Mouse (Mus musculus): ENCODE measurements at regions not wholly inside any gene's neighbourhood (a gene's known extent, or its start where the extent isn't known, plus 50 kb on each side); places are given as distances from the start of the nearest gene placed in this dataset.
A peak's percentile ranks its signal among the peaks of the same experiment; 100 is the strongest.

- Histone ChIP-seq H3K4me1 (ENCODE audit: control insufficient read depth, insufficient read depth, low read length) (peaks cover 11% of the 10 kb centered on the region; the same call in 1 of the 2 replicates), H3K9ac (ENCODE audit: low read depth, low read length, severe bottlenecking) (no peak overlapping the region), H3K9me3 (ENCODE audit: control insufficient read depth, low read length) (no peaks in the 10 kb centered on the region), H3K27me3 (ENCODE audit: control insufficient read depth, insufficient read depth, low read length) (no peaks in the 10 kb centered on the region), H3K4me3 (replicated peaks; ENCODE audit: low read length) (no peak overlapping the region), H3K27ac (replicated peaks; ENCODE audit: low read depth, low read length) (no peak overlapping the region), H3K36me3 (ENCODE audit: control insufficient read depth, insufficient read depth, low read length) (peaks cover 3% of the 10 kb centered on the region; the same call in 1 of the 2 replicates), H3K4me2 (replicated peaks; ENCODE audit: low read depth, low read length, severe bottlenecking) (no peak overlapping the region)
- ATAC-seq (ENCODE audit: low FRiP score, low read depth) = no peak
- 43% methylated on average over 1 of the region's 1 CpGs for WGBS
- no peak for TF ChIP-seq POLR2A (IDR thresholded peaks at IDR 0.05; ENCODE audit: borderline replicate concordance, extremely low read depth, insufficient read depth, insufficient read length)
- DNase-seq (ENCODE audit: low spot score) = no peak
Observed at GRCm38 (mm10) chr13:28640826-28641225, 312.7 kb downstream of the Sox4 start.

GRCm38 (mm10) chr13:28635230-28635950 lies 318.1 kb downstream of the Sox4 start:
- Histone ChIP-seq H3K4me2 (replicated peaks; ENCODE audit: low read depth, low read length, severe bottlenecking) (no peak overlapping the region), H3K36me3 (ENCODE audit: control insufficient read depth, insufficient read depth, low read length) (peaks cover 9% of the 10 kb centered on the region), H3K9me3 (ENCODE audit: control insufficient read depth, low read length) (0 out of 2 replicates have a peak, but pooled peaks cover 4% of the 10 kb centered on the region), H3K9ac (ENCODE audit: low read depth, low read length, severe bottlenecking) (no peak overlapping the region), H3K27me3 (ENCODE audit: control insufficient read depth, insufficient read depth, low read length) (no peaks in the 10 kb centered on the region), H3K4me3 (replicated peaks; ENCODE audit: low read length) (no peak overlapping the region), H3K4me1 (ENCODE audit: control insufficient read depth, insufficient read depth, low read length) (peaks cover 29% of the 10 kb centered on the region), H3K27ac (replicated peaks; ENCODE audit: low read depth, low read length) (0 out of 2 replicates have a peak overlapping the region, but pooled peaks have one; percentile 15)
- WGBS = 43% methylated on average over 3 of the region's 3 CpGs
- DNase-seq (ENCODE audit: low spot score) = no peak
- no peak for ATAC-seq (ENCODE audit: low FRiP score, low read depth)
- TF ChIP-seq POLR2A (IDR thresholded peaks at IDR 0.05; ENCODE audit: borderline replicate concordance, extremely low read depth, insufficient read depth, insufficient read length) = no peak

GRCm38 (mm10) chr13:28633541-28634041 lies 319.9 kb downstream of the Sox4 start:
- H3K36me3 ChIP-seq (ENCODE audit: control insufficient read depth, insufficient read depth, low read length) = peaks cover 5% of the 10 kb centered on the region; the same call in 1 of the 2 replicates
- WGBS = 36% methylated on average over 5 of the region's 5 CpGs
- no peaks in the 10 kb centered on the region for H3K27me3 ChIP-seq (ENCODE audit: control insufficient read depth, insufficient read depth, low read length)
- no peak for TF ChIP-seq POLR2A (IDR thresholded peaks at IDR 0.05; ENCODE audit: borderline replicate concordance, extremely low read depth, insufficient read depth, insufficient read length)
- H3K4me1 ChIP-seq (ENCODE audit: control insufficient read depth, insufficient read depth, low read length) = peaks cover 42% of the 10 kb centered on the region
- no peak overlapping the region for H3K9ac ChIP-seq (ENCODE audit: low read depth, low read length, severe bottlenecking)
- no peak for DNase-seq (ENCODE audit: low spot score)
- H3K4me3 ChIP-seq (replicated peaks; ENCODE audit: low read length) = no peak overlapping the region
- no peak overlapping the region for H3K27ac ChIP-seq (replicated peaks; ENCODE audit: low read depth, low read length)
- H3K9me3 ChIP-seq (ENCODE audit: control insufficient read depth, low read length) = 0 out of 2 replicates have a peak, but pooled peaks cover 4% of the 10 kb centered on the region
- ATAC-seq (ENCODE audit: low FRiP score, low read depth) = no peak
- no peak overlapping the region for H3K4me2 ChIP-seq (replicated peaks; ENCODE audit: low read depth, low read length, severe bottlenecking)

GRCm38 (mm10) chr13:28629431-28630331 lies 323.8 kb downstream of the Sox4 start:
- Histone ChIP-seq H3K36me3 (ENCODE audit: control insufficient read depth, insufficient read depth, low read length) (peaks cover 5% of the 10 kb centered on the region; the same call in 1 of the 2 replicates), H3K4me1 (ENCODE audit: control insufficient read depth, insufficient read depth, low read length) (peaks cover 30% of the 10 kb centered on the region), H3K27ac (replicated peaks; ENCODE audit: low read depth, low read length) (peak overlapping the region; percentile 65), H3K9me3 (ENCODE audit: control insufficient read depth, low read length) (0 out of 2 replicates have a peak, but pooled peaks cover 4% of the 10 kb centered on the region), H3K4me3 (replicated peaks; ENCODE audit: low read length) (no peak overlapping the region), H3K9ac (ENCODE audit: low read depth, low read length, severe bottlenecking) (no peak overlapping the region), H3K27me3 (ENCODE audit: control insufficient read depth, insufficient read depth, low read length) (no peaks in the 10 kb centered on the region), H3K4me2 (replicated peaks; ENCODE audit: low read depth, low read length, severe bottlenecking) (peak overlapping the region; percentile 21; the same call in 1 of the 2 replicates)
- TF ChIP-seq POLR2A (IDR thresholded peaks at IDR 0.05; ENCODE audit: borderline replicate concordance, extremely low read depth, insufficient read depth, insufficient read length) = no peak
- DNase-seq (ENCODE audit: low spot score) = peak; percentile 84
- WGBS = 10% methylated on average over 9 of the region's 9 CpGs
- ATAC-seq (ENCODE audit: low FRiP score, low read depth) = peak; percentile 85

- peaks cover 5% of the 10 kb centered on the region; the same call in 1 of the 2 replicates for H3K36me3 ChIP-seq (ENCODE audit: control insufficient read depth, insufficient read depth, low read length)
- no peak overlapping the region for H3K9ac ChIP-seq (ENCODE audit: low read depth, low read length, severe bottlenecking)
- WGBS = 29% methylated on average over 8 of the region's 8 CpGs
- H3K4me1 ChIP-seq (ENCODE audit: control insufficient read depth, insufficient read depth, low read length) = peaks cover 29% of the 10 kb centered on the region
- no peak overlapping the region for H3K4me2 ChIP-seq (replicated peaks; ENCODE audit: low read depth, low read length, severe bottlenecking)
- no peak overlapping the region for H3K4me3 ChIP-seq (replicated peaks; ENCODE audit: low read length)
- no peak for ATAC-seq (ENCODE audit: low FRiP score, low read depth)
- no peaks in the 10 kb centered on the region for H3K27me3 ChIP-seq (ENCODE audit: control insufficient read depth, insufficient read depth, low read length)
- 0 out of 2 replicates have a peak, but pooled peaks cover 4% of the 10 kb centered on the region for H3K9me3 ChIP-seq (ENCODE audit: control insufficient read depth, low read length)
- H3K27ac ChIP-seq (replicated peaks; ENCODE audit: low read depth, low read length) = no peak overlapping the region
- no peak for DNase-seq (ENCODE audit: low spot score)
- TF ChIP-seq POLR2A (IDR thresholded peaks at IDR 0.05; ENCODE audit: borderline replicate concordance, extremely low read depth, insufficient read depth, insufficient read length) = no peak
Observed at GRCm38 (mm10) chr13:28628751-28629150, 324.8 kb downstream of the Sox4 start.
